Mouse (Mus musculus) left cerebral cortex, adult 18-20 months (tissue): ENCODE results near the gene Sephs1. TPM values are rescaled to one million over a fixed set of nuclear protein-coding genes. Genes with fewer than 3 reads are reported as not detected.
A peak's percentile ranks its signal among the peaks of the same experiment; 100 is the strongest.

Experiments
- DNase-seq, 2 experiments: peaks; one replicate each; pipeline ENCODE4 v3.0.0; 2021 to 2022; ENCODE audit warnings: low spot score in 2 of 2, mixed read lengths in 1 of 2
- long read RNA-seq, 2 experiments: library from polyadenylated mRNA; stranded (forward); transcript quantifications; one replicate each; pipeline ENCODE4 v2.0.0; 2021
- total RNA-seq, 2 experiments: library from RNA; stranded (reverse); gene quantifications; 2 replicates each; pipeline ENCODE4 v1.2.3; 2021

Sephs1 gene
- total RNA-seq: 10 to 100 TPM; 20.6 to 21.3 TPM
- long read RNA-seq, experiment 1, full-length matches to known transcripts: 25 of 32 reads
- long read RNA-seq, experiment 1, partial matches to known transcripts: 1 of 32 reads
- long read RNA-seq, experiment 1, other reads (novel, unspliced or antisense): 6 of 32 reads
- long read RNA-seq, experiment 2, full-length matches to known transcripts: 15 of 18 reads
- long read RNA-seq, experiment 2, partial matches to known transcripts: 0 of 18 reads
- long read RNA-seq, experiment 2, other reads (novel, unspliced or antisense): 3 of 18 reads

- peak; percentile 78 to 86 for DNase-seq
Measured at GRCm38 (mm10) chr2:4881350-4882248, at the start of gene Sephs1. Sephs1 (plus strand) TSS chr2:4881564.

GRCm38 (mm10) chr2:4832166-4832565, 49.2 kb upstream of the Sephs1 start:
- DNase-seq: no peak

GRCm38 (mm10) chr2:4849449-4849848, 31.9 kb upstream of the Sephs1 start:
- no peak for DNase-seq

- no peak for DNase-seq
Measured at GRCm38 (mm10) chr2:4857186-4857585, 24.2 kb upstream of the Sephs1 start.

GRCm38 (mm10) chr2:4858161-4858560, 23.2 kb upstream of the Sephs1 start:
- no peak for DNase-seq

- peak; percentile 77 to 84 for DNase-seq
Measured at GRCm38 (mm10) chr2:4864008-4864816, 17.2 kb upstream of the Sephs1 start.

- no peak for DNase-seq
Measured at GRCm38 (mm10) chr2:4864817-4865296, 16.5 kb upstream of the Sephs1 start.

GRCm38 (mm10) chr2:4868028-4868725, 13.2 kb upstream of the Sephs1 start:
- no peak for DNase-seq

GRCm38 (mm10) chr2:4872740-4873139, 8.6 kb upstream of the Sephs1 start:
- DNase-seq: no peak

GRCm38 (mm10) chr2:4873331-4873730, 8.0 kb upstream of the Sephs1 start:
- no peak for DNase-seq

GRCm38 (mm10) chr2:4875090-4875489, 6.3 kb upstream of the Sephs1 start:
- DNase-seq: no peak

- no peak for DNase-seq
Measured at GRCm38 (mm10) chr2:4876131-4876530, 5.2 kb upstream of the Sephs1 start.

- peak; percentile 20 for DNase-seq
Measured at GRCm38 (mm10) chr2:4880737-4881349, 521 bp upstream of the Sephs1 start.

GRCm38 (mm10) chr2:4882249-4882791, 956 bp downstream of the Sephs1 start:
- DNase-seq: peak in 1 of 2 experiments; percentile 53

- DNase-seq: no peak
Measured at GRCm38 (mm10) chr2:4883009-4883704, 1.8 kb downstream of the Sephs1 start.

- no peak for DNase-seq
Measured at GRCm38 (mm10) chr2:4886896-4887295, 5.5 kb downstream of the Sephs1 start.

- DNase-seq: no peak
Measured at GRCm38 (mm10) chr2:4895598-4895997, 14.2 kb downstream of the Sephs1 start.

GRCm38 (mm10) chr2:4896970-4897369, 15.6 kb downstream of the Sephs1 start:
- no peak for DNase-seq

- DNase-seq: no peak
Measured at GRCm38 (mm10) chr2:4900624-4901023, 19.3 kb downstream of the Sephs1 start.
